Mouse (Mus musculus) hindbrain, embryonic 16.5 days (tissue): ENCODE measurements at regions not wholly inside any gene's neighbourhood (a gene's known extent, or its start where the extent isn't known, plus 50 kb on each side); places are given as distances from the start of the nearest gene placed in this dataset.
"Not testable (repeated sequence)": the region's sequence is repeated elsewhere in the genome, so short reads cannot be mapped to it uniquely, and the experiment has no call there.

ENCODE experiments used
- ATAC-seq: fragments of 200-750 bp; cut with Nextera tagmentation; 2 replicates; pipeline ENCODE4 v1.8.0; 2017; ENCODE audit warnings: moderate TSS enrichment, moderate library complexity
- H3K27ac ChIP-seq: fragments of 300-500 bp; sonication (generic); 2 replicates; pipeline ENCODE4 v1.5.1; 2014; ENCODE audit warnings: low read depth, mild to moderate bottlenecking, control low read depth, low read length, moderate library complexity
- H3K27me3 ChIP-seq: fragments of 300-500 bp; sonication (generic); replicated peaks from 2 replicates; pipeline ENCODE4 v1.6.1; 2014; ENCODE audit warnings: low read length; ENCODE audit not compliant: control insufficient read depth, insufficient read depth
- H3K36me3 ChIP-seq: fragments of 300-500 bp; sonication (generic); 2 replicates; pipeline ENCODE4 v1.6.1; 2014; ENCODE audit warnings: mild to moderate bottlenecking, low read length, moderate library complexity, mixed read lengths; ENCODE audit not compliant: control insufficient read depth, insufficient read depth
- H3K4me1 ChIP-seq: fragments of 300-500 bp; sonication (generic); 2 replicates; pipeline ENCODE4 v1.6.1; 2014; ENCODE audit warnings: low read depth, low read length; ENCODE audit not compliant: control insufficient read depth, insufficient read depth
- H3K4me2 ChIP-seq: fragments of 300-500 bp; sonication (generic); 2 replicates; pipeline ENCODE4 v1.6.1; 2014; ENCODE audit warnings: mild to moderate bottlenecking, low read length, control low read depth, moderate library complexity
- H3K4me3 ChIP-seq: fragments of 300-500 bp; sonication (generic); 2 replicates; pipeline ENCODE4 v1.5.1; 2014; ENCODE audit warnings: mild to moderate bottlenecking, low read length, control low read depth, moderate library complexity
- H3K9ac ChIP-seq: fragments of 300-500 bp; sonication (generic); 2 replicates; pipeline ENCODE4 v1.6.1; 2014; ENCODE audit warnings: low read depth, mild to moderate bottlenecking, control low read depth, low read length, moderate library complexity
- H3K9me3 ChIP-seq: fragments of 300-500 bp; sonication (generic); 2 replicates; pipeline ENCODE4 v1.6.1; 2014; ENCODE audit warnings: mild to moderate bottlenecking, low read length, moderate library complexity; ENCODE audit not compliant: control insufficient read depth
- WGBS: fragments of 180-500 bp; shearing (Covaris S2); extraction: QIAGEN DNeasy Blood & Tissue Kit; methylation state at CpG from one replicate; pipeline ENCODE4 v1.1.7; 2014; 5-methylcytosine and 5-hydroxymethylcytosine counted together

GRCm38 (mm10) chr8:12451857-12452256 is 56.8 kb downstream of the Sox1 start:
- H3K36me3 ChIP-seq, result no peaks in the 10 kb centered on the region
- H3K4me1 ChIP-seq, result no peaks in the 10 kb centered on the region
- 73% methylated on average over 8 of the region's 8 CpGs for WGBS
- H3K27me3 ChIP-seq, result peaks cover 5% of the 10 kb centered on the region; the same call in 1 of the 2 replicates
- H3K27ac ChIP-seq, result no peak overlapping the region
- H3K4me2 ChIP-seq, result no peak overlapping the region
- no peak for ATAC-seq
- H3K9me3 ChIP-seq, result no peaks in the 10 kb centered on the region
- no peak overlapping the region for H3K4me3 ChIP-seq
- no peak overlapping the region for H3K9ac ChIP-seq

GRCm38 (mm10) chr8:12455376-12455775 is 60.3 kb downstream of the Sox1 start:
- not testable (repeated sequence) for H3K9me3 ChIP-seq, H3K27ac ChIP-seq, ATAC-seq, H3K4me2 ChIP-seq, H3K36me3 ChIP-seq, H3K4me3 ChIP-seq, H3K4me1 ChIP-seq, H3K9ac ChIP-seq, H3K27me3 ChIP-seq
- 92% methylated on average over 3 of the region's 3 CpGs for WGBS

GRCm38 (mm10) chr8:12456326-12456725 is 61.2 kb downstream of the Sox1 start:
- no peak overlapping the region for H3K4me3 ChIP-seq
- no peaks in the 10 kb centered on the region for H3K36me3 ChIP-seq
- peaks cover 3% of the 10 kb centered on the region for H3K27me3 ChIP-seq
- 94% methylated on average over 1 of the region's 1 CpGs for WGBS
- no peaks in the 10 kb centered on the region for H3K4me1 ChIP-seq
- ATAC-seq, result no peak
- H3K4me2 ChIP-seq, result no peak overlapping the region
- no peak overlapping the region for H3K27ac ChIP-seq
- no peaks in the 10 kb centered on the region for H3K9me3 ChIP-seq
- no peak overlapping the region for H3K9ac ChIP-seq

- Histone ChIP-seq H3K4me2 (no peak overlapping the region), H3K27ac (no peak overlapping the region), H3K27me3 (peaks cover 3% of the 10 kb centered on the region), H3K4me3 (no peak overlapping the region), H3K9ac (no peak overlapping the region), H3K9me3 (no peaks in the 10 kb centered on the region), H3K4me1 (no peaks in the 10 kb centered on the region; the same call in 1 of the 2 replicates), H3K36me3 (no peaks in the 10 kb centered on the region)
- 66% methylated on average over 7 of the region's 7 CpGs for WGBS
- no peak for ATAC-seq
These were observed 61.9 kb downstream of the Sox1 start for GRCm38 (mm10) chr8:12457015-12457414.

GRCm38 (mm10) chr8:12466845-12467244 is 71.8 kb downstream of the Sox1 start:
- 0 out of 2 replicates have a peak, but pooled peaks cover 2% of the 10 kb centered on the region for H3K27me3 ChIP-seq
- no peak overlapping the region for H3K4me2 ChIP-seq
- H3K9ac ChIP-seq, result no peak overlapping the region
- H3K36me3 ChIP-seq, result no peaks in the 10 kb centered on the region
- no peaks in the 10 kb centered on the region for H3K9me3 ChIP-seq
- no peak overlapping the region for H3K27ac ChIP-seq
- ATAC-seq, result no peak
- WGBS, result 66% methylated on average over 7 of the region's 7 CpGs
- H3K4me3 ChIP-seq, result no peak overlapping the region
- H3K4me1 ChIP-seq, result no peaks in the 10 kb centered on the region

- Histone ChIP-seq H3K9ac (no peak overlapping the region), H3K4me2 (no peak overlapping the region), H3K4me1 (no peaks in the 10 kb centered on the region), H3K36me3 (no peaks in the 10 kb centered on the region), H3K4me3 (no peak overlapping the region), H3K9me3 (no peaks in the 10 kb centered on the region), H3K27ac (no peak overlapping the region), H3K27me3 (0 out of 2 replicates have a peak, but pooled peaks cover 2% of the 10 kb centered on the region)
- 75% methylated on average over 36 of the region's 36 CpGs for WGBS
- no peak for ATAC-seq
These were observed 72.6 kb downstream of the Sox1 start for GRCm38 (mm10) chr8:12467386-12468326.

GRCm38 (mm10) chr8:12477449-12478401 is 82.6 kb downstream of the Sox1 start:
- Histone ChIP-seq H3K9me3 (no peaks in the 10 kb centered on the region), H3K4me3 (peak overlapping the region; percentile 26), H3K9ac (peak overlapping the region; percentile 50), H3K27me3 (peaks cover 6% of the 10 kb centered on the region; the same call in 1 of the 2 replicates), H3K36me3 (no peaks in the 10 kb centered on the region), H3K4me1 (peaks cover 10% of the 10 kb centered on the region), H3K4me2 (peak overlapping the region; percentile 59), H3K27ac (0 out of 2 replicates have a peak overlapping the region, but pooled peaks have one; percentile 42)
- ATAC-seq, result peak; percentile 27; the same call in 1 of the 2 replicates
- 8% methylated on average over 39 of the region's 39 CpGs for WGBS

GRCm38 (mm10) chr8:12481918-12482317 is 86.8 kb downstream of the Sox1 start:
- ATAC-seq, result no peak; the same call in 1 of the 2 replicates
- Histone ChIP-seq H3K9me3 (no peaks in the 10 kb centered on the region), H3K36me3 (no peaks in the 10 kb centered on the region), H3K4me1 (peaks cover 10% of the 10 kb centered on the region), H3K27me3 (peaks cover 6% of the 10 kb centered on the region; the same call in 1 of the 2 replicates), H3K27ac (no peak overlapping the region), H3K9ac (no peak overlapping the region), H3K4me2 (no peak overlapping the region), H3K4me3 (no peak overlapping the region)
- WGBS, result 17% methylated on average over 14 of the region's 14 CpGs
